Mouse (Mus musculus) hindlimb bud, embryonic 11.5 days (tissue): ENCODE data around the gene Gm14085.
"Not testable (repeated sequence)": the region's sequence is repeated elsewhere in the genome, so short reads cannot be mapped to it uniquely, and the experiment has no call there.

ENCODE experiments used
- DNase-seq: peaks from one replicate; pipeline ENCODE4 v3.0.0-alpha.2; 2012; ENCODE audit warnings: low read depth, low spot score; ENCODE audit errors: extremely low spot score

The Gm14085 gene

GRCm38 (mm10) chr2:122484641-122485040, at the start of gene Gm14085:
TSS of gene Gm14085 (plus strand) at chr2:122484941.
- DNase-seq: no peak

DNA sequence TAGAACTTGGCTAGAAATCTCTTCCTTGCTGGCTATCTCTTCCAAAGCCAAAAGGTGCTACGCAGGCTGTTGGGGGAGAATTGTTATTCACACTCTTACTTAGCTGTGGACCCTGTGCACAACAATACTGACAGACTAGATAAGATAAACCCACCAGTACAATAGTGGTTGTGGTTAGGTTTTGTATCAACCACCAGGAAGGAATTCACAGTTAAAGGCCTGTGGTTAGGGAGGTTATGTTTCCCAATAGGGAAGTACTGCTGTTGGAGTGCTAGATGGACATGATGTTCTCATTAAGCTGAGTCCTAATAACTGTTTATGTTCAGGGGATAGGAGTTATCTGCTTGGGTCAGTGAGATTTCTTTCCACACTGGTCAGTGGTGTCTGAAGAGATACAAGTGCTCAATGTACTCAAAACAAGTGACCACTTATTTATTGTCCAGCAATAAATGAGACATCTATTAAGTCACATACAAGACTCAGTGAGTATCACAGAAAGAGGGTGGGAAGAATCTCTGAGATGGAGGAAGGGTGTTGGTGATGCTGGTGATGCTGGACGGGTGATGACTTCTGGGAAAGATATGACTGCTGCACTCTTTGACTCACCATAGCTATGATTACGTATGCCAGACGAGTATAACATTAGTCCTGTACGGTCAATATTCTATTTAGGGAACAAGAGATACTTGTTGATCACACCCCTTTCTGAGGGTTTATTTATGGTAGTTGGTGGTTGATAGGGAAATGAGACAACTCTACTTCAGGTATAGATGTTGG, 45.8 kb upstream of the Gm14085 start:
- DNase-seq: not testable (repeated sequence)

- not testable (repeated sequence) for DNase-seq
These were observed 44.2 kb upstream of the Gm14085 start for GRCm38 (mm10) chr2:122440521-122440920.

- no peak for DNase-seq
These were observed 43.5 kb upstream of the Gm14085 start for GRCm38 (mm10) chr2:122441000-122441933.

DNA sequence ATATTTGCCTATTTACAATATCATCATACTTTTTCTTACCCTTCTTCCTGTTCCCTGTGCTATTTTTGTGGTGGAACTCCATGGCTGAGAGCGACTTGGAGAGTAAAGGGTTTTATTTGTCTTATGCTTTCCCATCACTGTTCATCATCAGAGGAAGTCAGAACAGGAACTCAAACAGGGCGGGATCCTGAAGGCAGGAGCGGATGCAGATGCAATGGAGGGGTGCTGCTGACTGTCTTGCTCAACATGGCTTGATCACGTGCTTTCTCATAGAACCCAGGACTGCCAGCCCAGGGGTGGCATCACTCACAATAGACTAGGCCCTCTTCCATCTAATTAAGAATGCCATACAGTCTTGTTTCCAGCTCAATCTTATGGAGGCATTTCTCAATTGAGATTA, 34.4 kb upstream of the Gm14085 start:
- no peak for DNase-seq

- no peak for DNase-seq
These were observed 32.3 kb upstream of the Gm14085 start for GRCm38 (mm10) chr2:122452426-122452825.

DNA sequence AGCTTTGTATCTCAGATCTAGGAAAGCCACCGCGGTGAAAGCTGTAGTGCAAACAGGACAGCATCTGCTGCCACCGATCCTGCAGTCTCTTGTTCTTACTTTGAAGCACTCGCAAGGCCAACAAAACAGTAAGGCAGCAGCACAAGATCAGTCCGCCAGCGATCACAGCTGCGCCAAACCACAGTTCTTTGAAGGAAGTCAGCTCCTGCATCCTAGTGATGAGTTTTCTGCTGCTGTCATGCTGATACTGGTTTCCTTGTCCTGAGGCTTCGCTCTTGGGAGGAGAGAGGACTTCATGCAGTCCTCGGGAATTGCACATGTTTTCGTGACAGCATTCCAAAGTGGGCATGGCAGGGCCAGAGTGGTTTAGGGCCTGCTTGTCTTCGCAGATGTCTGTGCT, 17.8 kb upstream of the Gm14085 start:
- no peak for DNase-seq

- DNase-seq: peak; percentile 80
These were observed 17.3 kb upstream of the Gm14085 start for GRCm38 (mm10) chr2:122467351-122468013.

GRCm38 (mm10) chr2:122469221-122469620, 15.5 kb upstream of the Gm14085 start:
- DNase-seq: no peak

GRCm38 (mm10) chr2:122476585-122476984, 8.2 kb upstream of the Gm14085 start:
- no peak for DNase-seq

DNA sequence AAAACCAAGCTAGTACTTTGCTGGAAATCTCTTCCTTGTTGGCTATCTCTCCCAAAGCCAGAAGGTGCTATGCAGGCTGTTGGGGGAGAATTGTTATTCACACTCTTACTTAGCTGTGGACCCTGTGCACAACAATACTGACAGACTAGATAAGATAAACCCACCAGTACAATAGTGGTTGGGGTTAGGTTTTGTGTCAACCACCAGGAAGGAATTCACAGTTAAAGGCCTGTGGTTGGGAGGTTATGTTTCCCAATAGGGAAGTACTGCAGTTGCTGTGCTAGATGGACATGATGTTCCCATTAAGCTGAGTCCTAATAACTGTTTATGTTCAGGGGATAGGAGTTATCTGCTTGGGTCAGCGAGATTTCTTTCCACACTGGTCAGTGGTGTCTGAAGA, 954 bp upstream of the Gm14085 start:
- DNase-seq: not testable (repeated sequence)

GRCm38 (mm10) chr2:122485654-122486053, 913 bp downstream of the Gm14085 start:
- DNase-seq: not testable (repeated sequence)

DNA sequence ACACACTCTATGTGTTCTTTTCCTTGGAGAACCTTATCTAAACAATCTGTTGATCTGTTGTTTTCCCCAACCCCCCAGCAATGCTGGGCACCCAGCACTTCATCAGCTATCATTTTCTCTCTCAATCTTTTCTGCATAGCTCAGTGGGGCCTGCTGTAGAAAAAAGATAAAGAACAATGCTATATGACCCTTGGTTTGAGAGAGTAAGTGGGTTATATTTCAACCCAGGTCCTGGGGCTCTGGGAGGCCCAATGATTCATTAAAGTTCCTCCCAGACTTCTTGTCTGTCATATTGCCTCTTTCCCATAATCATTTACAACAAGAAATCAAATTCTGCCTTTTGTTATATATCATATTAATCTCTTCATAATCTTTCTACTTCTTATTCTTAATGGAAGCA, 1.4 kb downstream of the Gm14085 start:
- not testable (repeated sequence) for DNase-seq

- no peak for DNase-seq
These were observed 1.9 kb downstream of the Gm14085 start for GRCm38 (mm10) chr2:122486674-122487073.

DNA sequence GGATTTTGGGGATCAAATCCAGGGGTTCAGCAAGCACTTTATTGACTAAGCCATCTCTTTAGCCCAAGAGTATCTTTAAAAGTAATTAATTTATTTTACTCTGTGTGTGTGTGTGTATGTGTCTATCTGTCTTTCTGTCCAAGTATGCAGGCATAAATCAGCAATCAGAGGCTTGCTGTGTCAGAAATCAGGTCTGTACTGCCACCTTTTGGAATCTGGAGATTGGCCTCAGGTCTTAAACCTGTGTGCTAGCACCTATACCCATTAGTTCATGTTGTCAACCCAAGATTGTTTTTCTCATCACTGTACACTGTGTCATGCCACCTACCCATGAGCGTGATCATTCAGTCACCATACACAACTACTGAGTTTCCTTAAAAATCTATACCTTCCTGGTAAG, 45.0 kb downstream of the Gm14085 start:
- DNase-seq: not testable (repeated sequence)

GRCm38 (mm10) chr2:122531290-122531689, 46.5 kb downstream of the Gm14085 start:
- no peak for DNase-seq

GRCm38 (mm10) chr2:122531726-122532125, 47.0 kb downstream of the Gm14085 start:
- DNase-seq: no peak

DNA sequence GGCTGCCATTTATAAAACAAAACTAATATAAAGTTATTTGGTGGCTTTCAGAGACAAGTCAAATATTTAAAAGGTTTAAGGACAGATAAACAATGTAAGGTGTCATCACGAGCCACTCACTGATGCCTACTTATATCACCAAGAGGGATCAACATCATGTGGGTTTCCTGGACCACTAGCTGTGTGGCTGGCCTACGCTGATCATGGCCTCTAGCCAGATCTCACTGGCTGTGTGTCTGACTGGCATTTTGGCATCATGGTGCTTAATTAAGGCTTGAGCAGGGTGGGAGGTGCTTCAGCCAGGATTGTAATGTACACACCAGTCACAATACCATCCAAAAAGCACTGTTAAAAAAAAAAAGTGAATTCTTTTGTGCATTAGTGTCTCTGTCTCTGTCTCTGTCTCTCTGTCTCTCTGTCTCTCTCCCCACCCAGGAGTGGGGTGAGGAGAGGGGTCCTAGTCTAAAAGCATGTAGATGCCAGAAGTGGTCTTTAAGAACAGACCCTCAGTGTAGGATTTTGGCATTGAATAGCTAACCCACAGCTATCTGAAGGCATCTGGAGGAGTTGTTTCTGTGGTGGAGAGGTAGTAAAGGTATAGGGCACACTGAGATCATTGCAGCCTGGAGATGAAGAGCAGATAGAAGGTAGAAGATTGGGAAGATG, 47.5 kb downstream of the Gm14085 start:
- no peak for DNase-seq

GRCm38 (mm10) chr2:122532802-122533186, 48.1 kb downstream of the Gm14085 start:
- no peak for DNase-seq

- no peak for DNase-seq
These were observed 48.6 kb downstream of the Gm14085 start for GRCm38 (mm10) chr2:122533378-122533777.

DNA sequence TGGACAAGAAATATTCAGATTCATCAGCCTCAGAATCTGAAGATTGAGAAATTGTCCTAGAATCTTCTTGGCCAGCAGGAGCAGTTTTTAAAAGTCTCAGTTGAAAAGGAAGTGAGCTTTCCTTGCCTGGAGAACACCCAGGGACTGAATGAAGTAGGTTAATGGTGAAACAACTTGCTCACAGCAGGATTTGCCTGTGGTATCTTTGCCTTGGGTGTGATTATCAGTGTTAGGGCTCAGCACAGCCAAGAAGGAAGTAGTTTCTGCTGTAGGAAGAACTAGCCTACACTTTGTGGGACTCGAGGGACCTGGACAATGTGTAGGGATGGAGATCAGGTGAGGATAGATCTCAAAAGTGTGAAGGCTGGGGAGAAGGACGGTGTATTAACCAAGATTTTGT, 49.9 kb downstream of the Gm14085 start:
- DNase-seq: no peak
